In genomic region chr1:25830757-25831520, GRCm38 (mm10) we compare ENCODE assay signal across 10 mouse cellular contexts. TPM values are rescaled to one million over a fixed set of nuclear protein-coding genes. Genes with fewer than 3 reads are reported as not detected.
DNase-seq lines count a peak whose midpoint lies in the region; ATAC-seq and TF ChIP-seq lines count a peak whose summit lies in the region.
"Had no signal": no experiment of that assay in that cellular context is flagged by ENCODE, and none has a peak within 500 bp of the region (broad histone marks: within the 10 kb centered on the region; RNA-seq: fewer than 3 reads in every experiment).

No protein-coding gene starts in this region.

- 0 out of 2 replicates have a peak, but pooled peaks cover 6% of the 10 kb centered on the region for H3K4me1 ChIP-seq in heart, embryonic 13.5 days
- no peaks in the 10 kb centered on the region for H3K4me1 ChIP-seq in ES-E14 (ENCODE audit: control insufficient read depth in 2 of 2, insufficient read depth in 2 of 2, low read length in 2 of 2, poor library complexity in 1 of 2)
- H3K4me1 ChIP-seq in forebrain, embryonic 11.5 days (replicated peaks; ENCODE audit: control insufficient read depth, insufficient read depth, low read length) = peaks cover 3% of the 10 kb centered on the region; the same call in 1 of the 2 replicates
- H3K4me1 ChIP-seq in limb, embryonic 15.5 days = peaks cover 12% of the 10 kb centered on the region

- peaks cover 57% of the 10 kb centered on the region for H3K27me3 ChIP-seq in heart, embryonic 13.5 days (replicated peaks)
- H3K27me3 ChIP-seq in forebrain, embryonic 11.5 days (ENCODE audit: control insufficient read depth, insufficient read depth, low read length) = no peaks in the 10 kb centered on the region
- H3K27me3 ChIP-seq in limb, embryonic 15.5 days = peaks cover 49% of the 10 kb centered on the region
- H3K27me3 ChIP-seq: CH12.LX had no signal

- no peak for DNase-seq in heart, postnatal 25 days (ENCODE audit: low spot score)
- DNase-seq in ES-E14 (ENCODE audit: low read depth, low spot score) = no peak
- DNase-seq in forebrain, embryonic 11.5 days (ENCODE audit: low spot score) = no peak
- no peak for DNase-seq in gastrocnemius, postnatal 14 days
- DNase-seq in heart, postnatal 10 days = no peak

- intact Hi-C loops in heart, postnatal 25 days (cut with DNase I) = no loop called here
- intact Hi-C loops in gastrocnemius, postnatal 14 days (cut with DNase I; ENCODE audit: low total_unique reads) = no loop called here
- intact Hi-C loops in heart, postnatal 10 days (cut with DNase I) = no loop called here

- no peaks in the 10 kb centered on the region for H3K9me3 ChIP-seq in heart, embryonic 13.5 days
- H3K9me3 ChIP-seq in ES-E14 (ENCODE audit: control insufficient read depth, insufficient read depth, low read depth, low read length) = no peaks in the 10 kb centered on the region
- no peaks in the 10 kb centered on the region for H3K9me3 ChIP-seq in forebrain, embryonic 11.5 days (ENCODE audit: control insufficient read depth, low read length)
- H3K9me3 ChIP-seq in limb, embryonic 15.5 days = no peaks in the 10 kb centered on the region

- in situ Hi-C loops in ES-E14 (cut with MboI; ENCODE audit: low sequenced_read_pairs in 2 of 2, unreplicated experiment in 2 of 2) = no loop called here

- H3K4me2 ChIP-seq in heart, embryonic 13.5 days = peak overlapping the region; percentile 87
- peak overlapping the region; percentile 68 for H3K4me2 ChIP-seq in forebrain, embryonic 11.5 days (ENCODE audit: low read depth, low read length, severe bottlenecking)
- H3K4me2 ChIP-seq in limb, embryonic 15.5 days = peak overlapping the region; percentile 93

- ATAC-seq in heart, embryonic 13.5 days (ENCODE audit: extremely low read depth, insufficient number of reproducible peaks, low FRiP score, low TSS enrichment) = no peak
- ATAC-seq in forebrain, embryonic 11.5 days (replicated peaks; ENCODE audit: low FRiP score) = peak; percentile 32
- ATAC-seq in limb, embryonic 15.5 days (ENCODE audit: insufficient number of reproducible peaks, low FRiP score, low TSS enrichment, low read depth) = no peak
- no peak for ATAC-seq in monocyte, adult 5-6 weeks (replicated peaks; ENCODE audit: insufficient number of reproducible peaks, low FRiP score, low TSS enrichment, poor library complexity, severe bottlenecking)

- WGBS in heart, embryonic 13.5 days = 9% methylated on average over 15 of the region's 15 CpGs
- WGBS in forebrain, embryonic 11.5 days = 2% methylated on average over 15 of the region's 15 CpGs
- 6% methylated on average over 15 of the region's 15 CpGs for WGBS in limb, embryonic 15.5 days

- no peak overlapping the region for H3K27ac ChIP-seq in heart, embryonic 13.5 days (replicated peaks)
- no peak overlapping the region for H3K27ac ChIP-seq in ES-E14 (ENCODE audit: insufficient read depth, low read depth, low read length, poor library complexity, severe bottlenecking)
- H3K27ac ChIP-seq in forebrain, embryonic 11.5 days (ENCODE audit: low read depth, low read length) = peak overlapping the region; percentile 89
- H3K27ac ChIP-seq in limb, embryonic 15.5 days = no peak overlapping the region

- H3K36me3 ChIP-seq in heart, embryonic 13.5 days = no peaks in the 10 kb centered on the region
- H3K36me3 ChIP-seq in ES-E14 (ENCODE audit: control insufficient read depth, insufficient read depth, low read length, poor library complexity, severe bottlenecking) = no peaks in the 10 kb centered on the region
- no peaks in the 10 kb centered on the region for H3K36me3 ChIP-seq in forebrain, embryonic 11.5 days (ENCODE audit: control insufficient read depth, insufficient read depth, low read length)
- no peaks in the 10 kb centered on the region for H3K36me3 ChIP-seq in limb, embryonic 15.5 days

- H3K4me3 ChIP-seq in heart, embryonic 13.5 days = peak overlapping the region; percentile 67
- H3K4me3 ChIP-seq in ES-E14 (ENCODE audit: insufficient read depth in 1 of 2, low read depth in 1 of 2, low read length in 2 of 2, poor library complexity in 1 of 2, severe bottlenecking in 1 of 2) = peak overlapping the region; percentile 69 to 80
- H3K4me3 ChIP-seq in forebrain, embryonic 11.5 days (ENCODE audit: low read depth, low read length) = peak overlapping the region; percentile 58
- H3K4me3 ChIP-seq in limb, embryonic 15.5 days = peak overlapping the region; percentile 58
- H3K4me3 ChIP-seq: erythroblast, embryonic 14.5 days had no signal

- H3K9ac ChIP-seq in heart, embryonic 13.5 days = no peak overlapping the region; the same call in 1 of the 2 replicates
- no peak overlapping the region for H3K9ac ChIP-seq in ES-E14 (ENCODE audit: insufficient read depth, low read depth, low read length, poor library complexity, severe bottlenecking)
- H3K9ac ChIP-seq in forebrain, embryonic 11.5 days (ENCODE audit: low read length) = peak overlapping the region; percentile 74
- H3K9ac ChIP-seq in limb, embryonic 15.5 days = no peak overlapping the region

TF ChIP-seq in ES-E14, 5 proteins besides CTCF, POLR2A, EP300 and RAD21:
- TF ChIP-seq ZC3H11A (IDR thresholded peaks at IDR 0.05; ENCODE audit: borderline replicate concordance, low read depth, low read length) (no peak), MAFK (IDR thresholded peaks at IDR 0.05; ENCODE audit: insufficient read depth, low read depth, low read length) (no peak), HCFC1 (IDR thresholded peaks at IDR 0.05; ENCODE audit: borderline replicate concordance, insufficient read depth, low read length) (no peak), ZNF384 (IDR thresholded peaks at IDR 0.05; ENCODE audit: low read depth, low read length) (no peak), CHD2 (IDR thresholded peaks at IDR 0.05; ENCODE audit: low read depth, low read length) (no peak)

RNA-seq across cellular contexts. Expression of gene Adgrb3, which starts 1.4 kb away (rescaled TPM):
- 0.21 and 0.43 TPM in 2 replicates for polyA plus RNA-seq in heart, embryonic 13.5 days (2015; fragmentation: Nextera tagmentation; extraction: Ambion mirVana)
- not detected for total RNA-seq in heart, postnatal 25 days (2021)
- 0.27 and 0.58 TPM in 2 replicates for total RNA-seq in ES-E14 (2012; rRNA removed)
- polyA plus RNA-seq in forebrain, embryonic 11.5 days (2014; fragmentation: Nextera tagmentation; extraction: Ambion mirVana) = 9.3 and 9.5 TPM in 2 replicates
- polyA plus RNA-seq in limb, embryonic 15.5 days (2015; fragmentation: Nextera tagmentation; extraction: Ambion mirVana) = 1.4 and 2.0 TPM in 2 replicates
- total RNA-seq in monocyte, adult 5-6 weeks (2017) = not detected in 3 replicates
- under 1 TPM; 0.13 to 0.18 TPM for total RNA-seq in gastrocnemius, postnatal 14 days (2021)
- under 1 TPM in 1 of 2 experiments, not detected in 1; 0.12 TPM for total RNA-seq in heart, postnatal 10 days (2021)
- total RNA-seq: CH12.LX had no signal
- polyA plus RNA-seq: erythroblast, embryonic 14.5 days had no signal
